7 mouse cellular contexts compared by ENCODE assay signal in genomic region chr10:115493778-115494141, GRCm38 (mm10).
A peak's percentile ranks its signal among the peaks of the same experiment; 100 is the strongest.
DNase-seq lines count a peak whose midpoint lies in the region; ATAC-seq lines count a peak whose summit lies in the region.

No protein-coding gene starts in this region.

- DNase-seq in kidney, adult 9 months = no peak
- no peak for DNase-seq in embryonic facial prominence, embryonic 14.5 days (ENCODE audit: low spot score)
- no peak for DNase-seq in left cerebral cortex, postnatal 25 days (ENCODE audit: low spot score in 2 of 2)
- DNase-seq in adrenal gland, adult 8-10 months = no peak

- H3K27ac ChIP-seq in kidney, embryonic 14.5 days (ENCODE audit: low read depth, low read length) = no peak overlapping the region
- no peak overlapping the region for H3K27ac ChIP-seq in embryonic facial prominence, embryonic 14.5 days (replicated peaks; ENCODE audit: low read depth, low read length)
- H3K27ac ChIP-seq in hindbrain, embryonic 16.5 days (ENCODE audit: low read depth, low read length) = no peak overlapping the region
- no peak overlapping the region for H3K27ac ChIP-seq in midbrain, embryonic 16.5 days (ENCODE audit: low read length)

- H3K4me2 ChIP-seq in kidney, embryonic 14.5 days (replicated peaks; ENCODE audit: low read depth, low read length) = peak overlapping the region; percentile 13; the same call in 1 of the 2 replicates
- H3K4me2 ChIP-seq in embryonic facial prominence, embryonic 14.5 days (ENCODE audit: low read depth, low read length) = peak overlapping the region; percentile 45
- H3K4me2 ChIP-seq in hindbrain, embryonic 16.5 days (ENCODE audit: low read length) = peak overlapping the region; percentile 45
- peak overlapping the region; percentile 46 for H3K4me2 ChIP-seq in midbrain, embryonic 16.5 days (ENCODE audit: low read length)

- peaks cover 3% of the 10 kb centered on the region; the same call in 1 of the 2 replicates for H3K9me3 ChIP-seq in kidney, embryonic 14.5 days (ENCODE audit: control insufficient read depth, low read length)
- 0 out of 2 replicates have a peak, but pooled peaks cover 4% of the 10 kb centered on the region for H3K9me3 ChIP-seq in embryonic facial prominence, embryonic 14.5 days (ENCODE audit: control insufficient read depth, low read length)
- no peaks in the 10 kb centered on the region for H3K9me3 ChIP-seq in hindbrain, embryonic 16.5 days (ENCODE audit: control insufficient read depth, low read length)
- no peaks in the 10 kb centered on the region for H3K9me3 ChIP-seq in midbrain, embryonic 16.5 days (replicated peaks; ENCODE audit: control insufficient read depth, low read length, poor library complexity, severe bottlenecking)

- intact Hi-C loops in left cerebral cortex, postnatal 25 days (cut with DNase I) = no loop called here

- no peak overlapping the region for H3K4me3 ChIP-seq in kidney, embryonic 14.5 days (ENCODE audit: low read length)
- H3K4me3 ChIP-seq in embryonic facial prominence, embryonic 14.5 days (ENCODE audit: low read depth, low read length) = peak overlapping the region; percentile 4; the same call in 1 of the 2 replicates
- H3K4me3 ChIP-seq in hindbrain, embryonic 16.5 days (ENCODE audit: low read length) = peak overlapping the region; percentile 11
- peak overlapping the region; percentile 16 for H3K4me3 ChIP-seq in midbrain, embryonic 16.5 days (ENCODE audit: low read depth, low read length)

- H3K36me3 ChIP-seq in kidney, embryonic 14.5 days (ENCODE audit: control insufficient read depth, insufficient read depth, low read length) = no peaks in the 10 kb centered on the region
- no peaks in the 10 kb centered on the region for H3K36me3 ChIP-seq in embryonic facial prominence, embryonic 14.5 days (ENCODE audit: control insufficient read depth, insufficient read depth, low read length)
- no peaks in the 10 kb centered on the region for H3K36me3 ChIP-seq in hindbrain, embryonic 16.5 days (ENCODE audit: control insufficient read depth, insufficient read depth, low read length)
- no peaks in the 10 kb centered on the region for H3K36me3 ChIP-seq in midbrain, embryonic 16.5 days (ENCODE audit: control insufficient read depth, insufficient read depth, low read length)

- WGBS in kidney, embryonic 14.5 days = 18% methylated on average over 7 of the region's 7 CpGs
- WGBS in embryonic facial prominence, embryonic 14.5 days = 3% methylated on average over 7 of the region's 7 CpGs
- 12% methylated on average over 7 of the region's 7 CpGs for WGBS in hindbrain, embryonic 16.5 days
- WGBS in midbrain, embryonic 16.5 days = 6% methylated on average over 7 of the region's 7 CpGs

- no peak for ATAC-seq in kidney, embryonic 14.5 days (ENCODE audit: low FRiP score, low TSS enrichment)
- no peak for ATAC-seq in embryonic facial prominence, embryonic 14.5 days (ENCODE audit: low read depth)
- 0 out of 2 replicates have a peak, but pooled peaks have one; percentile 9 for ATAC-seq in hindbrain, embryonic 16.5 days
- peak; percentile 26; the same call in 1 of the 2 replicates for ATAC-seq in midbrain, embryonic 16.5 days

- H3K9ac ChIP-seq in kidney, embryonic 14.5 days (ENCODE audit: low read depth, low read length) = no peak overlapping the region
- H3K9ac ChIP-seq in embryonic facial prominence, embryonic 14.5 days (ENCODE audit: low read depth, low read length) = no peak overlapping the region
- peak overlapping the region; percentile 25; the same call in 1 of the 2 replicates for H3K9ac ChIP-seq in hindbrain, embryonic 16.5 days (ENCODE audit: low read depth, low read length)
- peak overlapping the region; percentile 15; the same call in 1 of the 2 replicates for H3K9ac ChIP-seq in midbrain, embryonic 16.5 days (ENCODE audit: low read depth, low read length)

- no peaks in the 10 kb centered on the region for H3K27me3 ChIP-seq in kidney, embryonic 14.5 days (ENCODE audit: control insufficient read depth, insufficient read depth, low read length)
- no peaks in the 10 kb centered on the region for H3K27me3 ChIP-seq in embryonic facial prominence, embryonic 14.5 days (replicated peaks; ENCODE audit: control insufficient read depth, insufficient read depth, low read length)
- no peaks in the 10 kb centered on the region for H3K27me3 ChIP-seq in hindbrain, embryonic 16.5 days (replicated peaks; ENCODE audit: control insufficient read depth, insufficient read depth, low read length)
- no peaks in the 10 kb centered on the region for H3K27me3 ChIP-seq in midbrain, embryonic 16.5 days (ENCODE audit: control insufficient read depth, insufficient read depth, low read depth, low read length)

- peaks cover 8% of the 10 kb centered on the region; the same call in 1 of the 2 replicates for H3K4me1 ChIP-seq in kidney, embryonic 14.5 days (ENCODE audit: control insufficient read depth, insufficient read depth, low read length)
- peaks cover 11% of the 10 kb centered on the region; the same call in 1 of the 2 replicates for H3K4me1 ChIP-seq in embryonic facial prominence, embryonic 14.5 days (ENCODE audit: control insufficient read depth, insufficient read depth, low read length)
- H3K4me1 ChIP-seq in hindbrain, embryonic 16.5 days (ENCODE audit: control insufficient read depth, insufficient read depth, low read depth, low read length) = peaks cover 5% of the 10 kb centered on the region
- H3K4me1 ChIP-seq in midbrain, embryonic 16.5 days (ENCODE audit: control insufficient read depth, insufficient read depth, low read length) = peaks cover 5% of the 10 kb centered on the region; the same call in 1 of the 2 replicates

Comparison
In these comparisons a context has a peak if more than half of its experiments do, and no peak if none do; other contexts are left out.
1. ATAC-seq: peak in hindbrain, embryonic 16.5 days (single experiment) and midbrain, embryonic 16.5 days (single experiment); none in kidney, embryonic 14.5 days (single experiment) and embryonic facial prominence, embryonic 14.5 days (single experiment).
2. H3K9ac ChIP-seq: peak in hindbrain, embryonic 16.5 days (single experiment) and midbrain, embryonic 16.5 days (single experiment); none in kidney, embryonic 14.5 days (single experiment) and embryonic facial prominence, embryonic 14.5 days (single experiment).
3. Peak in every context shown above with its lines, with median percentiles within 50 percentile points of each other: H3K4me2 ChIP-seq.